Mouse (Mus musculus): Measurements from ENCODE around the gene Tmprss9.

DNA sequence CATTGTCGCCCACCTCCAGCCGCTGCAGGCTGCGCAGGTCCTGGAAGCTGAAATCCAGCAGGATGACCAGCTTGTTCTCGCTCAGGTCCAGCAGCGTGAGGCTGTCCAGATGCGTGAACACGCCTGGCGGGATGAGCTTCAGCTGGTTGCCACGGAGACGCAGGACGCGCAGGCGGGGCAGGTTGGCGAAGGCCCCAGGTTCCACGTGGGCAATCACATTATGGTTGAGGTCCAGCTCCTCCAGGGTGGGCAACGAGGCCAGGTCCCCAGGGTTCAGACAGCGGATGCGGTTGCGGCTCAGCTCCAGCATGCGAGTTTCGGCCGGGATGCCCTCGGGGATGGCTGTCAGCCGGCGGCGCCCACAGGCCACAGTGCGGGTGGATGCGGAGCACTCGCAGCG is 36.0 kb upstream of the Tmprss9 start:
- TF ChIP-seq CTCF (IDR thresholded peaks at IDR 0.05; ENCODE audit: low read depth) (no peak), EP300 (IDR thresholded peaks at IDR 0.05; ENCODE audit: low read depth) (no peak)
